Mouse (Mus musculus) c-Kit-positive CD71-negative TER-119-negative erythroid progenitor cells, embryonic 14.5 days (primary cell): ENCODE measurements around the gene Gm28036.
"Not testable (repeated sequence)": the region's sequence is repeated elsewhere in the genome, so short reads cannot be mapped to it uniquely, and the experiment has no call there.

ENCODE experiments used
- DNase-seq: peaks from one replicate; pipeline ENCODE4 v3.0.0-alpha.2; 2013; ENCODE audit warnings: low read depth

Gm28036 gene

DNA sequence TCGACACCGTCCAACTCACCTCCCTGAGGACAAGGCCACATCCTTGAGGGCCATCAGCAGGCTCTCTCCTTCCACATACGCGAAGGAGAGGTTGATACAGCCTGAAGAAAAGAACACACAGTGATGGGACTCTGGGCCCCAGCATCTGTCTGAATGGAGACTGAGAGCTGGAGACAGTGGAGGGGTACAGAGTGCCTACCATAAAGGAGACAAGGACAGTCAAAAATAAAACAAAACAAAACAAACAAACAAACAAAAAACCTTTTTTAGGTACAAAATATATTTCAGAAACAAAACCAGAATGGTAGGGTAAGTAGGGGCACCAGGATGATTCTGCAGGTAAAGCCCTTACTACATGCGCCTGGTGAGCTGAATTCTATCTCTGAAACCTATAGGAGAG, at the start of gene Gm28036:
Gm28036 (minus strand) TSS at position 101 of the 400 bp plus-strand sequence.
- DNase-seq: no peak

DNA sequence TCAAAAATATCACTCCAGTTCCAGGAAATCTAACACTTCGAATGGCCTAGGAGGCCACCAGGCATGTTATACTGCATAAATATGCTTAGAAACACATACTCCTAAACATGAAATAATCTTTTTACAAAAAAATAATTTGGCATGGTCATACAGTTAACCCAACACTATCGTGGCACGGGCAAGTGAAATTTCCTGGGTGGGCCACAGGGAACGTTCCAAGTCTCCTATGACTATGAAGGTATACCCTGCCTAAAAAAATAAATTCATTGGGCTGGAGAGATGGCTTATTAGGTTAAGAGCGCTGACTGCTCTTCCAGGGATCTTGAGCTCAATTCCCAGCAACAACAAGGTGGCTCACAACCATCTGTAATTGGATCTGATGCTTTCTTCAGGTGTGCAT, 39.7 kb upstream of the Gm28036 start:
- DNase-seq: no peak

- no peak for DNase-seq
Observed at GRCm38 (mm10) chr2:156165478-156165877, 38.6 kb upstream of the Gm28036 start.

DNA sequence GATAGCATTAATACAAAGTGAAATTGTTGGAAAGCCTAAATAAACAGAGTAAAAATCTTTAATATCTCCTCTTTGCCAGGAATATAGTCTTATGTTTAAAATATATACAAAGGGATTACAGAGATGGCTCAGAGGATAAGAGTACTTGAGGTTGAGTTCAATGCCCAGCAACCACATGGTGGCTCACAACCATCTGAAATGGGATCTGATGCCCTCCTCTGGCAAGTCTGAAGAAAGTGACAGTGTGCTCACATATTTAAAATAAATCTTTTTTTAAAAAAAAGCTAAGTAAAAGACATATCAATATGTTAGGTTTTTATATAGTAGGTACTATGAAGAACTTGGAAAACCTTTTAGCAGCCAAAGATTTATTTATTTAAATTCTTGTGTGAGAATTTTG, 24.6 kb upstream of the Gm28036 start:
- DNase-seq: no peak

- DNase-seq: no peak
Observed at GRCm38 (mm10) chr2:156147316-156147915, 20.5 kb upstream of the Gm28036 start.

DNA sequence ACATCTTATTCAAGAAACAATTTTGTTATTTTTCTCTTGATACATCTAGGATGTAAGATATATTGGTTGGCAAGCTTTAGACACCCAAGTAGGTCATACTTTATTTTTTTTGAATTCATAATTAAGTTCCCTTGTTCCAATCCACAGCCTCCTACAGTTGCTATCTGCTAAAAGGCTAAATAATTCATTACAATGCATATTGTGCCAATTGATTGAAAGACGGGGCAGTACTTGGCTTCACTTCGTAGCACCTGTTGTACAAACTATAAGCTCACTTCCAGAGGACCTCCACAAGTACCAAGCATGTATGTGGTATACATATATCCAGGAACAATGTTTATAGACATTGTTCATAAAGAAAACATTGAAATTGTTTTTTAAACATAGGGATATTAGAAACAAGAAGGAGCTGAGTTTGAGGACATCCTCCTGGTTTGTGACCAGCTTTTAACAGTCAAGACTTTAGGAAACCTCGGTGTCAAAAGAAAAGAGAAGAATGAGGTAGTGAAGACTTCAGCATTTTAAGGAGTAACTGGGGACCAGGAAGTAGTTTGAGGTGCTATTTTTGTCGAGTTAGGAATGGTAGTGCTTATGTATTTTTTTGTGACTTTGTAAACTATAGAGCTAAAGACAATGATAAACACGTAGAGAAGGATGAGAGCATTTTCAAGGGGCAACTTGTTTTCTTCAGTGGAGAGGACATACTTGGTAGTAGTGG, 19.5 kb upstream of the Gm28036 start:
- no peak for DNase-seq

DNA sequence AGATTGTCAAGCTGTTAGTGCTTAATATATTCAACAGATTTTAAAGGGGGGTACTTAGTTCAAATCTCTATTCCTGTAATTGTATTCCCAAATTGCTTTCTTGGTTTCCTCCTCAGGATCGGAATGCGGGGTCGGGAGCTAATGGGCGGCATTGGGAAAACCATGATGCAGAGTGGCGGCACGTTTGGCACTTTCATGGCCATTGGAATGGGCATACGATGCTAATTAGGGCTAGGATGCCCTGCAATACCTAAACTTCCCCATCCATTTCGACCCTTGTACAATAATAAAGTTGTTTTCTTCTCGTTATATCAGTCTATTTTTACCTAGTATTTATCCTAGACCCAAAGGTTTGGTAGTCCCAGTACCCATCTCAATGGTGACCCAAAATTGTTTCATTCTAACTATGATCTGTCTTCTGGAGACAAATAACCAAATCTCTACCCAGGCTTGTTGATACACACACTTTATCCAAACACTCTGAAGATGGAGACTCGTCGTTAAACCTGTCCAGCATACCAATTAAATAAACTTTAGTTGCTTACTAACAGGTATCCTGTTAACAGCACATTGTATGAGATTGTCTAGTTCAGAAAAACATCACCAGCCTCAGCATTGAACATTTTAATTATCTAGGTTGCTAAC, 18.7 kb upstream of the Gm28036 start:
- no peak for DNase-seq

GRCm38 (mm10) chr2:156143953-156144724, 17.2 kb upstream of the Gm28036 start, which contains the start of the genes Romo1 and Nfs1:
Gene Romo1, plus strand, starts transcription at chr2:156144039.
Gene Nfs1, minus strand, starts transcription at chr2:156144186.
- DNase-seq: peak; percentile 89

- no peak for DNase-seq
Observed at GRCm38 (mm10) chr2:156143367-156143766, 16.5 kb upstream of the Gm28036 start.

GRCm38 (mm10) chr2:156142820-156143219, 15.9 kb upstream of the Gm28036 start:
- no peak for DNase-seq

GRCm38 (mm10) chr2:156135695-156136094, 8.8 kb upstream of the Gm28036 start:
- DNase-seq: no peak

- no peak for DNase-seq
Observed at GRCm38 (mm10) chr2:156134161-156134560, 7.3 kb upstream of the Gm28036 start.

DNA sequence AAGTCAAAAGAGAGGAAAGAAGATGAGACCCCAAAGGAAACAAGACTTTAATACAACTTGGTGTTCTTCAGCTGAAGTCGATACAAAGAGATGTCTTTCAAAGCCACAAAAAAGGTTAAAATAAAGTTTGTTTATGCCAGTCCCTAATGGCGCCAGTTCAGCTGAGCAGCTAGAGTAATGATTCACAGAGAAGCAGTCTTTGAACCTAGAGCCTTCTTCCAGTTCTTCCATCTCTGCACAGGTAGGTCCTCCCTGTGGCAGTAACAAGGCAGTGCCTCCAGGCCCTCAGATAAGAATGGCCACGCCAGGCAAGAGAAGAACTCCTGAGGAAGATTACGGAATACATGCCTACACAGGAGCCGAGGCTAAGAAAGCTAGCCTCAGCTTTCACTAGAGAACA, 3.2 kb downstream of the Gm28036 start:
- no peak for DNase-seq

DNA sequence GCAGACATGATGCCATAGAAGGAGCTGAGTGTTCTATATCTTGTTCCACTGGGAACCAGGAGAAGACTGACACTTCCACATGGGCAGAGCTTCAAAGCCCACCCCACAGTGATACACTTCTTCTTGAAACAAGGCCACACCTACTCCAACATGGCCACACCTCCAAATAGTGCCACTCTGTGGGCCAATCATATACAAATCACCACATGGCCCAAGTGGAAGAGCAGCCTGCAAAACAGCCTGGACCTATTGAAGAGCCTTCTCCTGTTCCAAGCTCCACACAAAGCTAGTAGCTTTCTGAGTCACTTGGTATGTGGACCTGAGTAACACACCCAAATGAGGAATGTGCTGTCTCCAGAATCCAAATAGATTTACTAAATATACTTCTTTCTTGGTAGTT, 7.3 kb downstream of the Gm28036 start:
- DNase-seq: no peak

DNA sequence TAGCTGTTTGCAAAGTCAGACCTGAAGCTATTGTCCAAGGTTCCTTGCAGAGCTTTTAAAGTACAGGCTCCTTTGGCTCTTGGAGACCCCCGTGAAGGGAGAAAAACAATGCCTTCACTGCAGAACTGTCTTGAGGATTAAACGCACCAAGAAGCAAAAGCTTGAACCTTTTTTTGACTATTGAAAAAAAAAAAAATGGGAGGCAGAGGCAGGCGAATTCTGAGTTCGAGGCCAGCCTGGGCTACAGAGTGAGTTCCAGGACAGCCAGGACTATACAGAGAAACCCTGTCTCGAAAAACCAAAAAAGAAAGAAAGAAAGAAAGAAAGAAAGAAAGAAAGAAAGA, 14.8 kb downstream of the Gm28036 start:
- DNase-seq: not testable (repeated sequence)

- DNase-seq: peak; percentile 88
Observed at GRCm38 (mm10) chr2:156111358-156112079, 15.4 kb downstream of the Gm28036 start, which contains the start of the genes Cpne1 and Rbm12. Gene Cpne1, minus strand, starts transcription at chr2:156111965. Gene Rbm12, minus strand, starts transcription at chr2:156111978.

GRCm38 (mm10) chr2:156110627-156111357, 16.1 kb downstream of the Gm28036 start:
- peak; percentile 20 for DNase-seq

GRCm38 (mm10) chr2:156091926-156092325, 35.0 kb downstream of the Gm28036 start:
- DNase-seq: no peak

DNA sequence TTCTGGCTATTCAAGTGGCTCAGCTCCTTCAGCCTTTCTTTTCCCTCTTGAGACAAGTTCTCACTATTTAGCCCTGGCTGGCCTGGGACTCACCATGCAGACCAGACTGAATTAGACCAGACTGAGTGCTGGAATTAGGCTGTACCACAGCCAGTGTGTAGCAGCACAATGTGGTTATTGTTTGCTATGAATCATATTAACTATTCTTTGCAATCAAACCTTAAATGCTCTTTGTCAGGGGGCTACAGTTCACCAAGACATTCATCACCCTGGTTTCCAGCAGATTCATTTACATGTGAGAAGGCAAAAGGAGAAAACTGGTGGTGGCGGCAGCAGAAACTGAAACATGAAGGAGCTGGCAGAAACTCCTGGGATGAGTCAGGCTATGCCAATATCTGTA, 37.1 kb downstream of the Gm28036 start:
- DNase-seq: no peak

DNA sequence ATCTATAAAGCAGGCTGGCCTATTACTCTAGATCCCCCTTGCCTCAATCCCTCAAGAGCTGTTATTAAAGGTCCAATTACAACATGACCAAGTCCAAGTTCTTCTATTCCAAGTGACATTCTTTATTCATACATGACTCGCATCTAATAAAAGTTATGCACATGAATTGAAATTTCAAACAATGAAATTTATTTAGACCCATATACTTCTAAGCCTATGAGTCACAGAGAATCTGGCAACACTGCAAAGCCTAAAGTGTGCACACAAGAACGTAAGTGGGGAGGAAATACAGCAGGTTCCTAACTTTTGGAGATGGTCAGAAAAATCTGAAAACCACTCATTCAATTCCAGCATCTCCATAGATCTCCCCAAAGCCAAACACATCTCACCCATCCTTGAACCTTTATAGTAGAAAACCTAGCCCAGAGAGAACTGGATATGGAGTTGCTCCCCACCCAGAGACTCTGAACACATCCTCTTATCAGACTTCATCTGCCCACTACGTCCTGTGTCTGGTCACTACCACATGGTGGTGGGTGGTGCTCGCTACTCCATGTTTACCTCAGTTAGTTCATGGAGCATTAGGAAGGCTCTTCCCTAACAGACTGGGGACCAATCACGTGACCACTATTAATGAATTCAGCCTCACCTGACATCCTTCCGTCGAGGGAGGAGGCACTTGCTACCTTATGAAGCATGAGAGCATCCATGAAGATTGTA, 39.3 kb downstream of the Gm28036 start:
- no peak for DNase-seq
